Mouse (Mus musculus): ENCODE results near the gene Tfap2e. TPM values are rescaled to one million over a fixed set of nuclear protein-coding genes. Genes with fewer than 3 reads are reported as not detected.

Gene Tfap2e
- total and polyA plus RNA-seq, 2 experiments from 2014 or later = not detected

GRCm38 (mm10) chr4:126741448-126741847 is 5.4 kb upstream of the Tfap2e start:
- Histone ChIP-seq H3K27ac (ENCODE audit: low read depth) (no peak overlapping the region), H3K4me3 (ENCODE audit: low read depth, low read length) (no peak overlapping the region), H3K27me3 (ENCODE audit: control insufficient read depth, insufficient read depth, low read length) (peaks cover 26% of the 10 kb centered on the region), H3K9me3 (replicated peaks; ENCODE audit: control insufficient read depth, low read length) (no peaks in the 10 kb centered on the region), H3K4me1 (ENCODE audit: control insufficient read depth, insufficient read depth) (no peaks in the 10 kb centered on the region), H3K4me2 (ENCODE audit: low read depth, low read length) (peak overlapping the region; percentile 48; the same call in 1 of the 2 replicates), H3K9ac (replicated peaks; ENCODE audit: low read depth, low read length) (no peak overlapping the region), H3K36me3 (replicated peaks; ENCODE audit: control insufficient read depth, insufficient read depth, low read length) (peaks cover 22% of the 10 kb centered on the region)
- peak; percentile 82 for DNase-seq (ENCODE audit: low spot score)
- TF ChIP-seq CTCF (IDR thresholded peaks at IDR 0.05; ENCODE audit: low read depth) = peak; percentile 80
- no peak for TF ChIP-seq EP300 (IDR thresholded peaks at IDR 0.05; ENCODE audit: low read depth)
- 6% methylated on average over 12 of the region's 12 CpGs for WGBS
- peak; percentile 50; the same call in 1 of the 2 replicates for ATAC-seq (ENCODE audit: insufficient read depth, low read depth)

- Histone ChIP-seq H3K36me3 (replicated peaks; ENCODE audit: control insufficient read depth, insufficient read depth, low read length) (peaks cover 10% of the 10 kb centered on the region), H3K9ac (replicated peaks; ENCODE audit: low read depth, low read length) (no peak overlapping the region), H3K4me2 (ENCODE audit: low read depth, low read length) (no peak overlapping the region), H3K27ac (ENCODE audit: low read depth) (no peak overlapping the region), H3K4me1 (ENCODE audit: control insufficient read depth, insufficient read depth) (no peaks in the 10 kb centered on the region), H3K9me3 (replicated peaks; ENCODE audit: control insufficient read depth, low read length) (no peaks in the 10 kb centered on the region), H3K27me3 (ENCODE audit: control insufficient read depth, insufficient read depth, low read length) (peaks cover 39% of the 10 kb centered on the region), H3K4me3 (ENCODE audit: low read depth, low read length) (no peak overlapping the region)
- DNase-seq (ENCODE audit: low spot score) = no peak
- 26% methylated on average over 10 of the region's 10 CpGs for WGBS
- TF ChIP-seq CTCF (IDR thresholded peaks at IDR 0.05; ENCODE audit: low read depth) (peak; percentile 32), EP300 (IDR thresholded peaks at IDR 0.05; ENCODE audit: low read depth) (no peak)
- ATAC-seq (ENCODE audit: insufficient read depth, low read depth) = no peak
These were observed 4.1 kb upstream of the Tfap2e start for GRCm38 (mm10) chr4:126739966-126740676.

- no peak overlapping the region for H3K27ac ChIP-seq (ENCODE audit: low read depth)
- peak; percentile 35; the same call in 1 of the 2 replicates for ATAC-seq (ENCODE audit: insufficient read depth, low read depth)
These were observed 549 bp downstream of the Tfap2e start for GRCm38 (mm10) chr4:126735382-126736000.

DNA sequence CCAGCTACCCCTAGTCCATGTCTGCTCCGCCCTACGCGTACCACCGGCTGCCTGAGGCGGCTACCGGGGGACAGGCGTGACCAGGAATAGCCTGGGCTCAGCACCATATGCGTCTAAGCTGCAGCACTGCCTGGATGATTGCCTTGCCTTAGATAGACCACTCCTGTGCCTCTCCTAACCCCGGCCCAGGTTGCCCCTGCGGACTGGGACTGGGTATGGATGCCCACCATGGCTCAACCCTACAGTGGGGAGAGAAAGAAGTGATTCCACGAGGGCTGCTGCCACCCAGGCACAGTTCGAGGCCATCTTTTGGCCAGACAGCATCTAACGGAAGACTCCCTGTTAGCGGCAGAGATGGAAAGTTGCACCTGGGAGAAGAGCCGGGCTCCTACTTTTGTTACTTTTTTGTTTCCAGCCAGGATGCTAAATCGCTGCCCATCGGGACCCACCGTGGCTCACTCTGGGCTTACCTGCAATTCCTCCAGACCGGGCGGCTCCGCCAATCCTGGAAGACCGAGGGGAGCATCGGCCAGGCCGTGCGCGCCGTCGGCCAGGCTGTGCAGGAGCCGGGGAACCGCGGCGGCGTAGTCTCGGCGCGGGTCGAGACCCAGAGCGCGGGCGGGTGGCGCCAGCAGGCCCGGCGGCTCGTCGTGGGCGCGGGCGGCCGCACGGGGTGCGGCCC is 1.2 kb downstream of the Tfap2e start:
- TF ChIP-seq CTCF (IDR thresholded peaks at IDR 0.05; ENCODE audit: low read depth) (no peak), EP300 (IDR thresholded peaks at IDR 0.05; ENCODE audit: low read depth) (no peak)
- H3K4me3 ChIP-seq (ENCODE audit: low read depth, low read length) = peak overlapping the region; percentile 36
- no peak for ATAC-seq (ENCODE audit: insufficient read depth, low read depth)
- H3K36me3 ChIP-seq (replicated peaks; ENCODE audit: control insufficient read depth, insufficient read depth, low read length) = no peaks in the 10 kb centered on the region
- no peaks in the 10 kb centered on the region for H3K4me1 ChIP-seq (ENCODE audit: control insufficient read depth, insufficient read depth)
- H3K4me2 ChIP-seq (ENCODE audit: low read depth, low read length) = peak overlapping the region; percentile 50
- whole genome bisulfite sequencing = 3% methylated on average over 51 of the region's 51 CpGs
- H3K9ac ChIP-seq (replicated peaks; ENCODE audit: low read depth, low read length) = no peak overlapping the region
- H3K27ac ChIP-seq (ENCODE audit: low read depth) = no peak overlapping the region
- no peaks in the 10 kb centered on the region for H3K9me3 ChIP-seq (replicated peaks; ENCODE audit: control insufficient read depth, low read length)
- no peak for DNase-seq (ENCODE audit: low spot score)
- peaks cover 92% of the 10 kb centered on the region for H3K27me3 ChIP-seq (ENCODE audit: control insufficient read depth, insufficient read depth, low read length)

More at GRCm38 (mm10) chr4:126735382-126736000, 549 bp downstream of the Tfap2e start:
- Histone ChIP-seq H3K27me3 (ENCODE audit: control insufficient read depth, insufficient read depth, low read length) (peaks cover 85% of the 10 kb centered on the region), H3K4me3 (ENCODE audit: low read depth, low read length) (peak overlapping the region; percentile 36), H3K4me2 (ENCODE audit: low read depth, low read length) (peak overlapping the region; percentile 50), H3K4me1 (ENCODE audit: control insufficient read depth, insufficient read depth) (no peaks in the 10 kb centered on the region), H3K9me3 (replicated peaks; ENCODE audit: control insufficient read depth, low read length) (no peaks in the 10 kb centered on the region), H3K9ac (replicated peaks; ENCODE audit: low read depth, low read length) (no peak overlapping the region), H3K36me3 (replicated peaks; ENCODE audit: control insufficient read depth, insufficient read depth, low read length) (no peaks in the 10 kb centered on the region)
- no peak for DNase-seq (ENCODE audit: low spot score)
- WGBS = 3% methylated on average over 55 of the region's 62 CpGs
- no peak for TF ChIP-seq CTCF (IDR thresholded peaks at IDR 0.05; ENCODE audit: low read depth)
- TF ChIP-seq EP300 (IDR thresholded peaks at IDR 0.05; ENCODE audit: low read depth) = no peak

GRCm38 (mm10) chr4:126734001-126734603 is 1.9 kb downstream of the Tfap2e start:
- Histone ChIP-seq H3K4me1 (ENCODE audit: control insufficient read depth, insufficient read depth) (no peaks in the 10 kb centered on the region), H3K36me3 (replicated peaks; ENCODE audit: control insufficient read depth, insufficient read depth, low read length) (no peaks in the 10 kb centered on the region), H3K4me3 (ENCODE audit: low read depth, low read length) (no peak overlapping the region), H3K27ac (ENCODE audit: low read depth) (no peak overlapping the region), H3K9me3 (replicated peaks; ENCODE audit: control insufficient read depth, low read length) (no peaks in the 10 kb centered on the region), H3K9ac (replicated peaks; ENCODE audit: low read depth, low read length) (no peak overlapping the region), H3K27me3 (ENCODE audit: control insufficient read depth, insufficient read depth, low read length) (peaks cover 98% of the 10 kb centered on the region), H3K4me2 (ENCODE audit: low read depth, low read length) (no peak overlapping the region)
- DNase-seq (ENCODE audit: low spot score) (no peak), ATAC-seq (ENCODE audit: insufficient read depth, low read depth) (no peak)
- no peak for TF ChIP-seq EP300 (IDR thresholded peaks at IDR 0.05; ENCODE audit: low read depth)
- TF ChIP-seq CTCF (IDR thresholded peaks at IDR 0.05; ENCODE audit: low read depth) = no peak
- 9% methylated on average over 16 of the region's 16 CpGs for WGBS

Data from heart, postnatal 0 days (tissue).